Mouse (Mus musculus) kidney, adult 2 months (tissue): ENCODE data around the gene 1500009C09Rik.

ENCODE experiments used
- CTCF ChIP-seq: fragments of 200-500 bp; conservative IDR thresholded peaks from 2 replicates; pipeline ENCODE4 v1.5.1; 2011; ENCODE audit warnings: low read depth, mild to moderate bottlenecking, control low read depth, low read length, moderate library complexity, mixed read lengths; ENCODE audit not compliant: insufficient read depth, insufficient read length
- POLR2A ChIP-seq: fragments of 200-500 bp; IDR thresholded peaks from one replicate; pipeline ENCODE4 v1.6.1; 2011; ENCODE audit warnings: low read depth, low read length, control low read depth

GRCm38 (mm10) chr15:82244115-82244804 is 7.9 kb upstream of the 1500009C09Rik start, which contains the start of gene Cenpm:
- TF ChIP-seq CTCF (no peak), POLR2A (no peak)
